Mouse (Mus musculus): ENCODE measurements at regions not wholly inside any gene's neighbourhood (a gene's known extent, or its start where the extent isn't known, plus 50 kb on each side); places are given as distances from the start of the nearest gene placed in this dataset.
"Not testable (repeated sequence)": the region's sequence is repeated elsewhere in the genome, so short reads cannot be mapped to it uniquely, and the experiment has no call there.

GRCm38 (mm10) chr9:90618154-90618553 lies 347.6 kb upstream of the Tbc1d2b start:
- no peak for DNase-seq
- intact Hi-C loops (cut with DNase I): no loop called here

- intact Hi-C loops (cut with DNase I): no loop called here
- no peak for DNase-seq
These were observed 327.3 kb upstream of the Tbc1d2b start for GRCm38 (mm10) chr9:90597894-90598293.

- intact Hi-C loops (cut with DNase I): no loop called here
These were observed 286.1 kb upstream of the Tbc1d2b start for GRCm38 (mm10) chr9:90556742-90557141.

GRCm38 (mm10) chr9:90556216-90556615 lies 285.6 kb upstream of the Tbc1d2b start:
- DNase-seq: no peak
- intact Hi-C loops (cut with DNase I): no loop called here

More at GRCm38 (mm10) chr9:90556742-90557141, 286.1 kb upstream of the Tbc1d2b start:
- DNase-seq: no peak

- intact Hi-C loops (cut with DNase I): no loop called here
- no peak for DNase-seq
These were observed 277.3 kb upstream of the Tbc1d2b start for GRCm38 (mm10) chr9:90547931-90548330.

- no peak for DNase-seq
- intact Hi-C loops (cut with DNase I): no loop called here
These were observed 276.1 kb upstream of the Tbc1d2b start for GRCm38 (mm10) chr9:90546720-90547119.

GRCm38 (mm10) chr9:90537683-90538082 lies 267.1 kb upstream of the Tbc1d2b start:
- intact Hi-C loops (cut with DNase I): not testable (repeated sequence)

GRCm38 (mm10) chr9:90533372-90533771 lies 262.8 kb upstream of the Tbc1d2b start:
- no peak for DNase-seq
- intact Hi-C loops (cut with DNase I): no loop called here

More at GRCm38 (mm10) chr9:90537683-90538082, 267.1 kb upstream of the Tbc1d2b start:
- not testable (repeated sequence) for DNase-seq

- no peak for DNase-seq
- intact Hi-C loops (cut with DNase I): no loop called here
These were observed 250.6 kb upstream of the Tbc1d2b start for GRCm38 (mm10) chr9:90521186-90521585.

GRCm38 (mm10) chr9:90494888-90495287 lies 224.3 kb upstream of the Tbc1d2b start:
- DNase-seq: no peak
- intact Hi-C loops (cut with DNase I): no loop called here

- intact Hi-C loops (cut with DNase I): no loop called here
- no peak for DNase-seq
These were observed 220.1 kb upstream of the Tbc1d2b start for GRCm38 (mm10) chr9:90490561-90491152.

- no peak for DNase-seq
- intact Hi-C loops (cut with DNase I): no loop called here
These were observed 180.0 kb upstream of the Tbc1d2b start for GRCm38 (mm10) chr9:90450579-90450978.

- intact Hi-C loops (cut with DNase I): loop anchor here (5.0 kb wide), 1 partner anchor 240 kb away; no protein-coding TSS in a partner anchor
- peak; percentile 11 for DNase-seq
These were observed 176.4 kb upstream of the Tbc1d2b start for GRCm38 (mm10) chr9:90446957-90447356.

- DNase-seq: no peak
- intact Hi-C loops (cut with DNase I): no loop called here
These were observed 164.3 kb upstream of the Tbc1d2b start for GRCm38 (mm10) chr9:90434902-90435301.

- intact Hi-C loops (cut with DNase I): no loop called here
- no peak for DNase-seq
These were observed 160.3 kb upstream of the Tbc1d2b start for GRCm38 (mm10) chr9:90430898-90431297.

- intact Hi-C loops (cut with DNase I): no loop called here
- DNase-seq: no peak
These were observed 151.1 kb upstream of the Tbc1d2b start for GRCm38 (mm10) chr9:90421662-90422061.

- intact Hi-C loops (cut with DNase I): no loop called here
- no peak for DNase-seq
These were observed 149.3 kb upstream of the Tbc1d2b start for GRCm38 (mm10) chr9:90419762-90420541.

- no peak for DNase-seq
- intact Hi-C loops (cut with DNase I): no loop called here
These were observed 138.2 kb upstream of the Tbc1d2b start for GRCm38 (mm10) chr9:90408789-90409188.

- intact Hi-C loops (cut with DNase I): no loop called here
These were observed 137.0 kb upstream of the Tbc1d2b start for GRCm38 (mm10) chr9:90407573-90407972.

GRCm38 (mm10) chr9:90388401-90388800 lies 117.8 kb upstream of the Tbc1d2b start:
- DNase-seq: no peak
- intact Hi-C loops (cut with DNase I): no loop called here

More at GRCm38 (mm10) chr9:90407573-90407972, 137.0 kb upstream of the Tbc1d2b start:
- no peak for DNase-seq

GRCm38 (mm10) chr9:90385047-90385446 lies 114.4 kb upstream of the Tbc1d2b start:
- no peak for DNase-seq
- intact Hi-C loops (cut with DNase I): no loop called here

- DNase-seq: no peak
- intact Hi-C loops (cut with DNase I): no loop called here
These were observed 109.5 kb upstream of the Tbc1d2b start for GRCm38 (mm10) chr9:90380099-90380498.
